ENCODE assay signal across 13 mouse cellular contexts in the genomic region with DNA sequence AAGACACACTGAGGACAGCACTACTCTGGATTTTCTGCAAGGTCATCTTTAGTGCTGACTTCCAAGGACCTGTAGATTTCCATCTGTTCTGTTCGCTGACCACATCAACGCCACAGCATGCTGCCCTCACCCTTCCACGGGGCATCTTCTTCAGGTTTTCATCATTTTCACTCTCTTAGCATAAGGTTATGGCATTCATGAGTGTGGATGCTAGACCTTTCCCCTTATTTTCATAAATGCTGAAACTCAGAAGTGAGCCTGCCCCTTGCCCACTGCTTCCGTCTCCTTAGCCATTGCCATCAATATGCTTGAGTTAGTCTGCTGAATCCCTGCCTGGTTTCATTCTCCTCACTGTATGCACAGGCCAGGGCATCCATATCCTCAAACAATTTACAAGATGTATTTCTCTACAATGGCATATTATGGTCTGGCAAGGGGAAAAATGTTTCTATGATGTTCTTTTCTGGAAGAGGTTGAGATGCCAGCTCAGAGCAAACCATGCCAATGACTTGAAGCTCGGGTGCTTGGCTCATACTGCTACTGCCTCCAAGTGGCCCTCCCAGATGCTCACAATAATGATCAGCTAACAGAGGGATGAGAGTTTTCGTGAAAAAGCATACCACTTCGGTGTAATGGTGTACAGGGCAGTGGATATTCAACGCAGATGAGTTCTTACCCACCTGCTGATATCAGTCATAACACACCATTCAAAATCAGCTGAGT.
A peak's percentile ranks its signal among the peaks of the same experiment; 100 is the strongest.
DNase-seq lines count a peak whose midpoint lies in the region; ATAC-seq lines count a peak whose summit lies in the region.
"Had no signal": no experiment of that assay in that cellular context is flagged by ENCODE, and none has a peak within 500 bp of the region (broad histone marks: within the 10 kb centered on the region; RNA-seq: fewer than 3 reads in every experiment).

No protein-coding gene starts in this region.

- no peak overlapping the region for H3K9ac ChIP-seq in kidney, embryonic 15.5 days
- H3K9ac ChIP-seq: liver, postnatal 0 days; neural tube, embryonic 12.5 days; stomach, embryonic 15.5 days had no signal

- no peaks in the 10 kb centered on the region for H3K27me3 ChIP-seq in kidney, embryonic 15.5 days
- H3K27me3 ChIP-seq: neural tube, embryonic 12.5 days; stomach, embryonic 15.5 days had no signal

- H3K4me3 ChIP-seq in kidney, embryonic 15.5 days (replicated peaks) = no peak overlapping the region
- H3K4me3 ChIP-seq: midbrain, embryonic 10.5 days; neural tube, embryonic 12.5 days; stomach, embryonic 15.5 days had no signal

- no peaks in the 10 kb centered on the region for H3K9me3 ChIP-seq in kidney, embryonic 15.5 days (replicated peaks)
- H3K9me3 ChIP-seq: midbrain, embryonic 10.5 days; neural tube, embryonic 12.5 days; stomach, embryonic 15.5 days had no signal

- no peak overlapping the region for H3K4me2 ChIP-seq in kidney, embryonic 15.5 days
- H3K4me2 ChIP-seq: neural tube, embryonic 12.5 days; stomach, embryonic 15.5 days had no signal

- H3K36me3 ChIP-seq in kidney, embryonic 15.5 days = no peaks in the 10 kb centered on the region
- H3K36me3 ChIP-seq: midbrain, embryonic 10.5 days; neural tube, embryonic 12.5 days; stomach, embryonic 15.5 days had no signal

- DNase-seq in adrenal gland, adult (ENCODE audit: inconsistent age in 2 of 2, low spot score in 1 of 2) = peak; percentile 4 to 30
- no peak for DNase-seq in adrenal gland, postnatal 10 days
- peak; percentile 8 to 21 for DNase-seq in kidney, adult 8-10 months
- peak; percentile 35 for DNase-seq in right cerebral cortex, adult 18-20 months
- DNase-seq in right cerebral cortex, postnatal 25 days = no peak
- no peak for DNase-seq in embryo, embryonic 10 days (ENCODE audit: low spot score)
- no peak for DNase-seq in embryo, embryonic 11 days
- DNase-seq: gastrocnemius, postnatal 14 days; liver, postnatal 0 days had no signal

- WGBS in kidney, embryonic 15.5 days = 93% methylated on average over 8 of the region's 8 CpGs

- no peaks in the 10 kb centered on the region for H3K4me1 ChIP-seq in kidney, embryonic 15.5 days
- H3K4me1 ChIP-seq: midbrain, embryonic 10.5 days; neural tube, embryonic 12.5 days; stomach, embryonic 15.5 days had no signal

- no peak overlapping the region for H3K27ac ChIP-seq in kidney, embryonic 15.5 days
- H3K27ac ChIP-seq: midbrain, embryonic 10.5 days; neural tube, embryonic 12.5 days; stomach, embryonic 15.5 days had no signal

- no peak for ATAC-seq in kidney, embryonic 15.5 days (replicated peaks; ENCODE audit: low FRiP score)
- ATAC-seq: liver, postnatal 0 days had no signal

Comparison
In these comparisons a context has a peak if more than half of its experiments do, and no peak if none do; other contexts are left out.
1. DNase-seq: peak in adrenal gland, adult (2 of 2), kidney, adult 8-10 months (2 of 2) and right cerebral cortex, adult 18-20 months (single experiment); none in adrenal gland, postnatal 10 days (single experiment), right cerebral cortex, postnatal 25 days (single experiment), embryo, embryonic 10 days (single experiment) and embryo, embryonic 11 days (single experiment).